Mouse (Mus musculus) stomach, postnatal 0 days (tissue): ENCODE data around the gene Pcgf6. TPM values are rescaled to one million over a fixed set of nuclear protein-coding genes. Genes with fewer than 3 reads are reported as not detected.

Source experiments
- ATAC-seq: fragments of 200-750 bp; cut with Nextera tagmentation; 2 replicates; pipeline ENCODE4 v1.8.0; 2017; ENCODE audit not compliant: low FRiP score, low TSS enrichment
- DNase-seq: peaks from one replicate; pipeline ENCODE4 v3.0.0-alpha.2; 2016; ENCODE audit warnings: low spot score
- H3K27ac ChIP-seq: fragments of 300-500 bp; sonication (generic); replicated peaks from 2 replicates; pipeline ENCODE4 v1.5.1; 2014; ENCODE audit warnings: mild to moderate bottlenecking, control low read depth
- H3K27me3 ChIP-seq: fragments of 300-500 bp; sonication (generic); 2 replicates; pipeline ENCODE4 v1.6.1; 2014; ENCODE audit warnings: low read length; ENCODE audit not compliant: control insufficient read depth, insufficient read depth
- H3K36me3 ChIP-seq: fragments of 300-500 bp; sonication (generic); 2 replicates; pipeline ENCODE4 v1.6.1; 2014; ENCODE audit warnings: low read length, mixed read lengths; ENCODE audit not compliant: control insufficient read depth, insufficient read depth
- H3K4me1 ChIP-seq: fragments of 300-500 bp; sonication (generic); replicated peaks from 2 replicates; pipeline ENCODE4 v1.6.1; 2014; ENCODE audit warnings: antibody characterized with exemption; ENCODE audit not compliant: control insufficient read depth, insufficient read depth
- H3K4me2 ChIP-seq: fragments of 300-500 bp; sonication (generic); replicated peaks from 2 replicates; pipeline ENCODE4 v1.6.1; 2014; ENCODE audit warnings: low read depth, mild to moderate bottlenecking, control low read depth, moderate library complexity
- H3K4me3 ChIP-seq: fragments of 300-500 bp; sonication (generic); 2 replicates; pipeline ENCODE4 v1.5.1; 2014; ENCODE audit warnings: low read depth, low read length, control low read depth
- H3K9ac ChIP-seq: fragments of 300-500 bp; sonication (generic); 2 replicates; pipeline ENCODE4 v1.6.1; 2014; ENCODE audit warnings: mild to moderate bottlenecking, low read length, control low read depth, mixed read lengths
- H3K9me3 ChIP-seq: fragments of 300-500 bp; sonication (generic); 2 replicates; pipeline ENCODE4 v1.6.1; 2016; ENCODE audit warnings: low read length; ENCODE audit not compliant: control insufficient read depth
- CTCF ChIP-seq: IDR thresholded peaks from 2 replicates; pipeline ENCODE4 v1.5.1; 2016; ENCODE audit warnings: antibody characterized with exemption, low read depth, mild to moderate bottlenecking, moderate library complexity
- EP300 ChIP-seq: optimal IDR thresholded peaks from 2 replicates; pipeline ENCODE3; 2016; ENCODE audit warnings: antibody characterized with exemption
- WGBS: fragments of 180-500 bp; shearing (Covaris S2); extraction: QIAGEN DNeasy Blood & Tissue Kit; methylation state at CpG from one replicate; pipeline ENCODE4 v1.1.7; 2014; 5-methylcytosine and 5-hydroxymethylcytosine counted together
- polyA plus RNA-seq: library from polyadenylated mRNA; unstranded; fragments of >200 nt; fragmentation: Nextera tagmentation; extraction: Ambion mirVana; gene quantifications from 2 replicates; pipeline ENCODE4 v1.2.1, GENCODE M21; 2015

Pcgf6 gene
- polyA plus RNA-seq, 1 experiment from 2014 or later: 10.1 TPM

DNA sequence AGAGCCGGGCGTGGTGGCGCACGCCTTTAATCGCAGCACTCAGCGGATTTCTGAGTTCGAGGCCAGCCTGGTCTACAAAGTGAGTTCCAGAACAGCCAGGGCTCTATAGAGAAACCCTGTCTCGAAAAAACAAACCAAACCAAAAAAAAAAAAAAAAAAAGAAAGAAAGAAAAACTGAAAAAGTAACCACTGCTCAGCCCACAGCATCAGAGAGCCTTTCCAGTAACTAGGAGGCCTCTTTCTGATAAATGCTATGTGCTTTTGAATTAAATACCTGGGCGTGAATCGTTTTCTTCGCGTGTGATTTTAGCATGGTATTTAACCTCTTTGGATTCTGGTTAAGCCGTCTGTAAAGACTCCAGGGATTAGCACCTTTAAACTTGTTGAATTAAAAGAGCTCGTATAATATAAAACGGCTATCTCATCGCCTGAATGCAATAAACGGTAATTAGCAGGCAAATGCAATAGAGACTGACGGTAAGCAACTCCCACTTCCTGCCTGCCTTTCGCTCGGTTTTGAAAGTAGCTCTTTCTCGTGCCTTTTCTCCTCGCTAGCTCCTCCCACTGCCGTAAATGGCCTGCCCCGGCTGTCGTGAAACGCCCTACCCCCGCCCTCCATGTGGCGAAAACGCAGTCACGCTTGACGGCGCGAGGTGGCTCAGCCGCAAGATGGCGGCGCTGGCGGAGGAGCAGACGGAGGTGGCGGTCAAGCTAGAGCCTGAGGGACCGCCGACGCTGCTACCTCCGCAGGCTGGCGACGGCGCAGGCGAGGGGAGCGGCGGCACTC, 16.6 kb upstream of the Pcgf6 start, which contains the start of gene Taf5:
TSS of gene Taf5 (plus strand) at position 651 of the 787 bp plus-strand sequence.
- peak within 1 kb of the TSS; percentile 93 for H3K27ac ChIP-seq
- H3K27me3 ChIP-seq: no peaks in the 10 kb centered on the region
- H3K4me2 ChIP-seq: peak within 1 kb of the TSS; percentile 70
- H3K36me3 ChIP-seq: 0 out of 2 replicates have a peak, but pooled peaks cover 2% of the 10 kb centered on the region
- ATAC-seq (peak; percentile 85), DNase-seq (peak; percentile 98)
- H3K4me1 ChIP-seq: no peaks in the 10 kb centered on the region
- H3K9me3 ChIP-seq: no peaks in the 10 kb centered on the region
- TF ChIP-seq EP300 (no peak), CTCF (peak; percentile 45)
- 10% methylated on average over 43 of the region's 49 CpGs for WGBS
- peak within 1 kb of the TSS; percentile 94 for H3K9ac ChIP-seq
- H3K4me3 ChIP-seq: peak within 1 kb of the TSS; percentile 98

DNA sequence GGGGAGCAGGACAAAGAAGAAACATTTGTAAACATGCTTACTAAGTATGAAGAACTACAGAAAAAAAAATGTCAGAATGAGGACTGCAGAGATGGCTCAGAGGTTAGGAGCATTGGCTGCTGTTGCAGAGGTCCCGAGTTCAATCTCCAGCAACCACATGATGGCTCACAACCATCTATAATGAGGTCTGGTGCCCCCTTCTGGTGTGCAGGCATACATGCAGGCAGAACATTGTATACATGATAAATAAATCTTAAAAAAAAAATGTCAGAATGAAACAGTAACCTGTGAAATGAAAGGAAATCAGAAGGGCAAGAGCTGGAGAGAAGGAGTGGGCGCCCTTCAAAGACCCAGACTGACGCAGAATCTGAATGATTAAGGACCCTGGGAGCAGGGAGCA, 15.2 kb upstream of the Pcgf6 start:
- WGBS: 90% methylated on average over 3 of the region's 3 CpGs
- DNase-seq: no peak

DNA sequence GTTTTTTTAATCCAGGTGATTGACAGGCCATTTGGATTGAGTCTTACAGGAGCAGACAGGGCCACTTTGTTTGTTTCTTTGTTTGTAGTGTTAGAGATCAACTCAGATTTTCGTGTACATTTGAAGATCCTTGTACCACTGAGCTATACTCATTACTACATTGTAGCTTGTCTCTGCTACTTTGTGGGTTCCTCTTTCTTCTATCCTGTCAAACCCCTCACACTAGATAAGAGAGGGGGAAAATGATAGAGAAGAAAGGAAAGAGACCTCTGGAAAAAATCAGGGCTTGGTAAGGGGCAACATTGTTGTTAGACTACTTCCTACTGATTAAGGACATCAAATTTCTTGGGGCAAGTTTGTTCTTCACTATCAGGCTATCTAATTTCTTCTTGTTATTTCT, 7.0 kb upstream of the Pcgf6 start:
- 48% methylated on average over 1 of the region's 1 CpGs for WGBS
- H3K27me3 ChIP-seq: no peaks in the 10 kb centered on the region
- DNase-seq: no peak

More for the DNA sequence above, 15.2 kb upstream of the Pcgf6 start:
- ATAC-seq: no peak
- Histone ChIP-seq H3K4me2 (no peak overlapping the region), H3K27ac (no peak overlapping the region), H3K9me3 (no peaks in the 10 kb centered on the region), H3K4me3 (no peak overlapping the region), H3K27me3 (no peaks in the 10 kb centered on the region), H3K9ac (no peak overlapping the region), H3K36me3 (no peaks in the 10 kb centered on the region), H3K4me1 (no peaks in the 10 kb centered on the region)
- TF ChIP-seq EP300: no peak
- TF ChIP-seq CTCF: peak; percentile 44

DNA sequence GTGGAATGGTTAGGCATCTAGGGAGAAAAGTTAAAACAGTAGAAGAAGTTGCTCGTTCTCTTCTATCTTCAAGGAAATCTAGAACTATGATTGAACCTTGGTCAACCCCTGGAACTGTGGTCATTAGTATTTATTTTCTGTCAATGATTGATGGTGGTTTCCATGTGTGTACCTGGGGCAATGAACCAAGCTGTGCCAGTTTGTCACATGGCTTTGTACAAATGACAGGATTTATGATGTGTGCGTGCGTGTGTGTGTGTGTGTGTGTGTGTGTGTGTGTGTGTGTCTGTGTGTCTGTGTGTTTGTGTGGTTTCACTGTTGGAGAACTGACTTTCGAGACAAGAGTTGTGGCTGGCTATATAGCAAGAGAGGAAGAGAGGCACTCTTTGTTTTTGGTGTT, 2.8 kb upstream of the Pcgf6 start:
- Histone ChIP-seq H3K4me2 (no peak overlapping the region), H3K36me3 (no peaks in the 10 kb centered on the region), H3K9me3 (no peaks in the 10 kb centered on the region), H3K27ac (no peak overlapping the region), H3K4me3 (no peak overlapping the region), H3K4me1 (peaks cover 3% of the 10 kb centered on the region; the same call in 1 of the 2 replicates), H3K27me3 (no peaks in the 10 kb centered on the region), H3K9ac (no peak overlapping the region)
- WGBS: 55% methylated on average over 4 of the region's 4 CpGs
- DNase-seq (peak; percentile 69), ATAC-seq (peak; percentile 86)
- TF ChIP-seq CTCF (no peak), EP300 (no peak)

More for the DNA sequence above, 7.0 kb upstream of the Pcgf6 start:
- H3K27ac ChIP-seq: no peak overlapping the region
- no peak overlapping the region for H3K4me3 ChIP-seq
- H3K4me1 ChIP-seq: no peaks in the 10 kb centered on the region
- no peaks in the 10 kb centered on the region for H3K36me3 ChIP-seq
- H3K9me3 ChIP-seq: no peaks in the 10 kb centered on the region
- no peak for ATAC-seq
- H3K9ac ChIP-seq: no peak overlapping the region
- no peak for TF ChIP-seq CTCF
- TF ChIP-seq EP300: no peak
- H3K4me2 ChIP-seq: no peak overlapping the region

DNA sequence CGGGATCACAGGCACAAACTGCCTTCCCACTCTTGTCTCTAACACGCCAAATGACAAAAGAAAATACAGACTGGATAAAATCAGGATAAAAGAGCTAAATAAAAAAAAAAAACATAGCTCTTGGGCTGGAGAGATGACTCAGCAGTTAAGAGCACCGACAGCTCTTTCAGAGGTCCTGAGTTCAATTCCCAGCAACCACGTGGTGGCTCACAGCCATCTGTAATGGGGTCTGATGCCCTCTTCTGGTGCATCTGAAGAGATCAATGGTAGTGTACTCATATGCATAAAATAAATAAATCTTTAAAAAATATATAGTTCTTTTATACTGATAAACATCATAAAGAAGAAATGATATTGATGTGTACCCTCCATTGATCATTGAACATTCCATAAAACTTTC, 2.2 kb upstream of the Pcgf6 start:
- no peak for TF ChIP-seq CTCF
- no peak for TF ChIP-seq EP300
- H3K4me1 ChIP-seq: peaks cover 3% of the 10 kb centered on the region; the same call in 1 of the 2 replicates
- H3K9ac ChIP-seq: no peak overlapping the region
- ATAC-seq: no peak
- no peak overlapping the region for H3K27ac ChIP-seq
- no peaks in the 10 kb centered on the region for H3K9me3 ChIP-seq
- no peaks in the 10 kb centered on the region for H3K27me3 ChIP-seq
- H3K36me3 ChIP-seq: no peaks in the 10 kb centered on the region
- 75% methylated on average over 4 of the region's 4 CpGs for WGBS
- H3K4me2 ChIP-seq: no peak overlapping the region
- H3K4me3 ChIP-seq: no peak overlapping the region
- DNase-seq: no peak

DNA sequence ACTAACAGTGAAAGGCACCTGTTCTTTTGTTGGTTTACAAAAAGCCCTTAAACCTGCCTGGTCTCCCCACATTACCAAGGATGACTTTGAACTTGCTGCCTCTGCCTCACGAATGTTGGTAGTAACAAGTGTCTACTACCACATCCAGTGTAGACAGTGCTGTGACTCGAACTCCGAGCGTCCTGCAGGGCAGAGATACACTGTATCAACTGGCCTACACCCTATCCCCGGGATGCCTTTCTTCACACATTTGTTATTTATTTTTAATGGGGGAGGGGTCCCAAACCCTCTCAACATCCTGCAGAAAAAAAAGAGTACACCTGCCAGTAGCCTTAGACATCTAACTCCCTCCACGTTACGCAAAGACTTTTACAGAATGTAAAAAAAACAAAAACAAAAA, 866 bp downstream of the Pcgf6 start:
- no peak overlapping the region for H3K27ac ChIP-seq
- TF ChIP-seq EP300: no peak
- no peak for TF ChIP-seq CTCF

More for the DNA sequence above, 866 bp downstream of the Pcgf6 start:
- 6% methylated on average over 7 of the region's 7 CpGs for WGBS
- Histone ChIP-seq H3K9me3 (no peaks in the 10 kb centered on the region), H3K4me1 (peaks cover 3% of the 10 kb centered on the region; the same call in 1 of the 2 replicates), H3K36me3 (peaks cover 3% of the 10 kb centered on the region; the same call in 1 of the 2 replicates), H3K4me2 (peak overlapping the region; percentile 95), H3K27me3 (no peaks in the 10 kb centered on the region), H3K9ac (peak overlapping the region; percentile 74; the same call in 1 of the 2 replicates), H3K4me3 (peak overlapping the region; percentile 85)
- no peak for ATAC-seq
- DNase-seq: no peak
